Mouse (Mus musculus): ENCODE measurements around the gene Il16. TPM values are rescaled to one million over a fixed set of nuclear protein-coding genes. Genes with fewer than 3 reads are reported as not detected.
A peak's percentile ranks its signal among the peaks of the same experiment; 100 is the strongest.

The Il16 gene
- total and polyA plus RNA-seq, 2 experiments, result 1.5 to 4.1 TPM

DNA sequence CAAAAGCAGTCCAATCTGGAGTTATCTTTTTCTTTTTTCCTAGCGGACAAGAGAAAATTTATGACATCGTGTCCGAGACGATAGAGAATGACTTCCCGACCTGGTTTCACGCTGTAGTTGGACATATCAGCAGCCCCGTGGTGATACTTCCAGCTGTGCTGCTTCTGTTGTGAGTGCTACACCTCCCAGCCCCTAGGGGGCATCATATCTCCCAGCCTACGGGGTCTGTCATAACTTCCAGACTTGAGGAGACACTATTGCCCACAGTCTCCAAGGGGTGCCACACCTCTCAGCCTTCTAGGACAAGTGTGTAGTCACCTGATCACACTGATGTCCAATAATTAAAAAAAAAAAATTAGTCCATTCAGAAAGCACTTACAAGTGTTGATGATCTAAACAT lies 129.7 kb downstream of the Il16 start:
- no peak for DNase-seq (ENCODE audit: extremely low read depth, low read depth, low spot score)
- TF ChIP-seq POLR2A (IDR thresholded peaks at IDR 0.05; ENCODE audit: extremely low read depth, insufficient read depth, low read length), result no peak
- peak; percentile 33 for TF ChIP-seq CTCF (IDR thresholded peaks at IDR 0.05; ENCODE audit: low read depth, low read length)
- H3K9ac ChIP-seq (ENCODE audit: low read depth, low read length), result no peak overlapping the region
- H3K4me3 ChIP-seq (ENCODE audit: insufficient read depth, low read depth, low read length), result no peak overlapping the region
- no peaks in the 10 kb centered on the region for H3K79me2 ChIP-seq (ENCODE audit: control insufficient read depth, insufficient read depth, low read length)
- no peaks in the 10 kb centered on the region for H3K36me3 ChIP-seq (ENCODE audit: control insufficient read depth, insufficient read depth, low read length)
- H3K27me3 ChIP-seq (ENCODE audit: control insufficient read depth, insufficient read depth, low read length), result no peaks in the 10 kb centered on the region
- H3K4me1 ChIP-seq (ENCODE audit: control insufficient read depth, insufficient read depth, low read length), result peaks cover 4% of the 10 kb centered on the region
- H3K27ac ChIP-seq (replicated peaks; ENCODE audit: insufficient read depth, low read depth, low read length), result no peak overlapping the region
- WGBS, result 86% methylated on average over 8 of the region's 8 CpGs

GRCm38 (mm10) chr7:83615272-83615671 lies 130.3 kb downstream of the Il16 start:
- Histone ChIP-seq H3K4me3 (ENCODE audit: insufficient read depth, low read depth, low read length) (no peak overlapping the region), H3K27ac (replicated peaks; ENCODE audit: insufficient read depth, low read depth, low read length) (no peak overlapping the region), H3K27me3 (ENCODE audit: control insufficient read depth, insufficient read depth, low read length) (no peaks in the 10 kb centered on the region), H3K9ac (ENCODE audit: low read depth, low read length) (no peak overlapping the region), H3K36me3 (ENCODE audit: control insufficient read depth, insufficient read depth, low read length) (no peaks in the 10 kb centered on the region), H3K79me2 (ENCODE audit: control insufficient read depth, insufficient read depth, low read length) (no peaks in the 10 kb centered on the region), H3K4me1 (ENCODE audit: control insufficient read depth, insufficient read depth, low read length) (peaks cover 4% of the 10 kb centered on the region)
- WGBS, result 91% methylated on average over 3 of the region's 3 CpGs
- TF ChIP-seq CTCF (IDR thresholded peaks at IDR 0.05; ENCODE audit: low read depth, low read length) (no peak), POLR2A (IDR thresholded peaks at IDR 0.05; ENCODE audit: extremely low read depth, insufficient read depth, low read length) (no peak)
- DNase-seq (ENCODE audit: extremely low read depth, low read depth, low spot score), result no peak

DNA sequence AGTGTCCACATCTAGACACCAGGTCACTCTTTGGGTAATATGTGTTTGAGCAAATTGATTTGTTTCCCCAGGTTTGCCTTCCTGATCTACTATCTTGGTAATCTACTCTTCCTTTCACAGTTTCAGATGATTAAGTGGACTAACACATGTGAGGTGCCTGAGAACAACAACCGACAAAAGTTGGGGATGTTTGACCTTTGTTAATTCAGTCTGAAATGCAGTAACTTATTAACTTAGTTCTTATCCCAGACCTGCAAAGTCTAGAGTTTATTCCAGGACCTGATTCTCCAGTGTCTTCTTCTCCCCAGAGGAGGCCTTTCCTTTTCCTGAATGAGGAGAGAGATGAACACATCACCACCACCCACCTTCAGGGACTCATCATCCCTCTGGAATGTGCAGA lies 133.6 kb downstream of the Il16 start:
- Histone ChIP-seq H3K79me2 (ENCODE audit: control insufficient read depth, insufficient read depth, low read length) (no peaks in the 10 kb centered on the region), H3K27me3 (ENCODE audit: control insufficient read depth, insufficient read depth, low read length) (no peaks in the 10 kb centered on the region), H3K27ac (replicated peaks; ENCODE audit: insufficient read depth, low read depth, low read length) (no peak overlapping the region), H3K9ac (ENCODE audit: low read depth, low read length) (no peak overlapping the region), H3K36me3 (ENCODE audit: control insufficient read depth, insufficient read depth, low read length) (no peaks in the 10 kb centered on the region), H3K4me1 (ENCODE audit: control insufficient read depth, insufficient read depth, low read length) (peaks cover 4% of the 10 kb centered on the region), H3K4me3 (ENCODE audit: insufficient read depth, low read depth, low read length) (no peak overlapping the region)
- peak; percentile 65 for DNase-seq (ENCODE audit: extremely low read depth, low read depth, low spot score)
- WGBS, result 21% methylated on average over 1 of the region's 1 CpGs
- TF ChIP-seq CTCF (IDR thresholded peaks at IDR 0.05; ENCODE audit: low read depth, low read length) (no peak), POLR2A (IDR thresholded peaks at IDR 0.05; ENCODE audit: extremely low read depth, insufficient read depth, low read length) (no peak)

GRCm38 (mm10) chr7:83609891-83610290 lies 135.6 kb downstream of the Il16 start:
- H3K27ac ChIP-seq (replicated peaks; ENCODE audit: insufficient read depth, low read depth, low read length), result no peak overlapping the region
- H3K9ac ChIP-seq (ENCODE audit: low read depth, low read length), result no peak overlapping the region
- H3K4me3 ChIP-seq (ENCODE audit: insufficient read depth, low read depth, low read length), result no peak overlapping the region
- peaks cover 4% of the 10 kb centered on the region for H3K4me1 ChIP-seq (ENCODE audit: control insufficient read depth, insufficient read depth, low read length)
- H3K27me3 ChIP-seq (ENCODE audit: control insufficient read depth, insufficient read depth, low read length), result no peaks in the 10 kb centered on the region
- 96% methylated on average over 4 of the region's 4 CpGs for WGBS
- no peaks in the 10 kb centered on the region for H3K79me2 ChIP-seq (ENCODE audit: control insufficient read depth, insufficient read depth, low read length)
- no peak for TF ChIP-seq CTCF (IDR thresholded peaks at IDR 0.05; ENCODE audit: low read depth, low read length)
- TF ChIP-seq POLR2A (IDR thresholded peaks at IDR 0.05; ENCODE audit: extremely low read depth, insufficient read depth, low read length), result no peak
- no peak for DNase-seq (ENCODE audit: extremely low read depth, low read depth, low spot score)
- H3K36me3 ChIP-seq (ENCODE audit: control insufficient read depth, insufficient read depth, low read length), result no peaks in the 10 kb centered on the region

DNA sequence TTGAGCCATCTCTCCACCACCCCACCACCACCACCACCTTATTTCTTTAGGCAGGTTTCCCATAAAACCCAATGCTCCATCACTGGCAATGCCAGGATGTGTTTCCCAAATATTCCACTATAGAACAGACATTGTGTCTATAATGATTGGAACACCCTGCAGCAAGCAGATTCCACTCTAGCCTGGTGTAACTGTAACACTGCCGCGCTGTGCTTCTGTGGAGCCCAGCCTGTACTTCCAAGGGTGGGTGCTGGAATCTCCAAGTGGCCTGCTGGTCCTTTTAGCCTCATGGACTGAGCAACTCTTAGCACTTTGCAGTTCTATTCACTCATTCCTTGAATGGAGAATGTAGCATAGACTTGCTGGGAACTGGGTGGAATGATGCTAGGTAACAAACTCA lies 138.7 kb downstream of the Il16 start:
- H3K4me1 ChIP-seq (ENCODE audit: control insufficient read depth, insufficient read depth, low read length), result no peaks in the 10 kb centered on the region; the same call in 1 of the 2 replicates
- H3K27ac ChIP-seq (replicated peaks; ENCODE audit: insufficient read depth, low read depth, low read length), result no peak overlapping the region
- no peak overlapping the region for H3K9ac ChIP-seq (ENCODE audit: low read depth, low read length)
- H3K79me2 ChIP-seq (ENCODE audit: control insufficient read depth, insufficient read depth, low read length), result no peaks in the 10 kb centered on the region
- H3K27me3 ChIP-seq (ENCODE audit: control insufficient read depth, insufficient read depth, low read length), result no peaks in the 10 kb centered on the region
- no peak for DNase-seq (ENCODE audit: extremely low read depth, low read depth, low spot score)
- no peaks in the 10 kb centered on the region for H3K36me3 ChIP-seq (ENCODE audit: control insufficient read depth, insufficient read depth, low read length)
- 98% methylated on average over 2 of the region's 2 CpGs for WGBS
- no peak overlapping the region for H3K4me3 ChIP-seq (ENCODE audit: insufficient read depth, low read depth, low read length)
- no peak for TF ChIP-seq POLR2A (IDR thresholded peaks at IDR 0.05; ENCODE audit: extremely low read depth, insufficient read depth, low read length)
- TF ChIP-seq CTCF (IDR thresholded peaks at IDR 0.05; ENCODE audit: low read depth, low read length), result no peak

- 91% methylated on average over 7 of the region's 7 CpGs for WGBS
These were observed 141.2 kb downstream of the Il16 start for GRCm38 (mm10) chr7:83604180-83604944.

More at GRCm38 (mm10) chr7:83604180-83604944, 141.2 kb downstream of the Il16 start:
- no peak for TF ChIP-seq CTCF (IDR thresholded peaks at IDR 0.05; ENCODE audit: low read depth, low read length)
- TF ChIP-seq POLR2A (IDR thresholded peaks at IDR 0.05; ENCODE audit: extremely low read depth, insufficient read depth, low read length), result no peak
- H3K4me1 ChIP-seq (ENCODE audit: control insufficient read depth, insufficient read depth, low read length), result no peaks in the 10 kb centered on the region
- no peaks in the 10 kb centered on the region for H3K27me3 ChIP-seq (ENCODE audit: control insufficient read depth, insufficient read depth, low read length)
- DNase-seq (ENCODE audit: extremely low read depth, low read depth, low spot score), result no peak
- H3K27ac ChIP-seq (replicated peaks; ENCODE audit: insufficient read depth, low read depth, low read length), result no peak overlapping the region
- no peaks in the 10 kb centered on the region for H3K79me2 ChIP-seq (ENCODE audit: control insufficient read depth, insufficient read depth, low read length)
- no peaks in the 10 kb centered on the region for H3K36me3 ChIP-seq (ENCODE audit: control insufficient read depth, insufficient read depth, low read length)
- no peak overlapping the region for H3K4me3 ChIP-seq (ENCODE audit: insufficient read depth, low read depth, low read length)
- no peak overlapping the region for H3K9ac ChIP-seq (ENCODE audit: low read depth, low read length)
